Mouse (Mus musculus): ENCODE results near the gene Sccpdh. TPM values are rescaled to one million over a fixed set of nuclear protein-coding genes. Genes with fewer than 3 reads are reported as not detected.
"Not testable (repeated sequence)": the region's sequence is repeated elsewhere in the genome, so short reads cannot be mapped to it uniquely, and the experiment has no call there.

Gene Sccpdh
- polyA plus RNA-seq, 1 experiment from 2014 or later, result 87.5 TPM

DNA sequence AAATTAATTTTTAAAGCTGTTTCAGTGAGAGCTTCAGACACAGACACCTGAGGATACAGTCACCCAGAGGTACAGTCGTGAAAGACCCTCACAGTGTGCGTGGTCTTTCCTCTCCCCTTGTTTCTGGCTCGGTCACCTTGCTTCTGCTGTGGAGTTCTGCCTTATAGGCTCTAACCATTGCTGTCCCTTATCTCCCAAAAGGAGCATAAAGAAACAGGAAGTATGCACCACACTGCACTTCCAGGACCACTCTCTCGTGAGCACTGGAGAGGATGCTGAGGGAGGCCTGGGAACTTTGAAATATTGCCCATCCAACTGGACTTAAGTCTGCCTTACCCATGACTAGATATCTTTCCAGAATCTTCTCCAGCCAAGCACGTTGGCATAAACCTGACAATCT, 42.7 kb downstream of the Sccpdh start:
- 87% methylated on average over 5 of the region's 5 CpGs for WGBS
- no peak for ATAC-seq
- no peaks in the 10 kb centered on the region for H3K4me1 ChIP-seq
- no peak overlapping the region for H3K4me3 ChIP-seq
- no peak overlapping the region for H3K4me2 ChIP-seq
- no peaks in the 10 kb centered on the region for H3K36me3 ChIP-seq (ENCODE audit: poor library complexity, severe bottlenecking)
- no peak overlapping the region for H3K9ac ChIP-seq
- no peak overlapping the region for H3K27ac ChIP-seq
- H3K27me3 ChIP-seq, result no peaks in the 10 kb centered on the region
- peaks cover 6% of the 10 kb centered on the region; the same call in 1 of the 2 replicates for H3K9me3 ChIP-seq (replicated peaks)

DNA sequence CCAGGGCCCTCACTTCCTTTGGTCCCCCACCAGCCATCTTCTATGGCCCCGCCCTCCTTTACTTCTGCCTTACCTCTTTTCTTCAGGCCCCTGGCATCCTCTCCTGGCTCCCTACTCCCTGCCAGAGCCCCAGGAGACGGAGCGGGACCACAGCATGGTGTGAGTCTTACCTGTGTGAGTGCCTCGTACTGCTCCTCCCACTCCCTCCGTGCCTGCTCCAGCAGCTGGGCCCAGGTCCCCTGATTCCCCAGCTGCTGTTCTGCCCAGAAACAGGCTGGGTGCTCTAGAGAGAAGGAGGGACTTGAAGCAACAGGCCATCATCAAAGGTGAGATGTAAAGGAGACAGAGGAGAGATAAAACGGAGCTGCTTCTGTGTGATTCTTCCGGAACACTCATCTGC, 44.6 kb downstream of the Sccpdh start:
- Histone ChIP-seq H3K4me3 (no peak overlapping the region), H3K36me3 (ENCODE audit: poor library complexity, severe bottlenecking) (no peaks in the 10 kb centered on the region), H3K4me2 (no peak overlapping the region), H3K4me1 (no peaks in the 10 kb centered on the region), H3K9ac (no peak overlapping the region), H3K9me3 (replicated peaks) (peaks cover 6% of the 10 kb centered on the region; the same call in 1 of the 2 replicates), H3K27me3 (no peaks in the 10 kb centered on the region), H3K27ac (no peak overlapping the region)
- no peak for ATAC-seq
- WGBS, result 86% methylated on average over 7 of the region's 7 CpGs

GRCm38 (mm10) chr1:179713367-179713766, 45.4 kb downstream of the Sccpdh start:
- H3K36me3 ChIP-seq (ENCODE audit: poor library complexity, severe bottlenecking), result no peaks in the 10 kb centered on the region
- H3K4me2 ChIP-seq, result no peak overlapping the region
- peaks cover 6% of the 10 kb centered on the region; the same call in 1 of the 2 replicates for H3K9me3 ChIP-seq (replicated peaks)
- no peak for ATAC-seq
- no peaks in the 10 kb centered on the region for H3K27me3 ChIP-seq
- H3K9ac ChIP-seq, result no peak overlapping the region
- no peak overlapping the region for H3K27ac ChIP-seq
- H3K4me3 ChIP-seq, result no peak overlapping the region
- WGBS, result 91% methylated on average over 3 of the region's 3 CpGs
- H3K4me1 ChIP-seq, result no peaks in the 10 kb centered on the region

- H3K4me2 ChIP-seq; H3K4me3 ChIP-seq; H3K9ac ChIP-seq; H3K4me1 ChIP-seq; H3K36me3 ChIP-seq (ENCODE audit: poor library complexity, severe bottlenecking); ATAC-seq; H3K9me3 ChIP-seq (replicated peaks); H3K27ac ChIP-seq; H3K27me3 ChIP-seq: not testable (repeated sequence)
- WGBS, result 88% methylated on average over 4 of the region's 4 CpGs
These were observed 47.3 kb downstream of the Sccpdh start for GRCm38 (mm10) chr1:179715289-179715688.

GRCm38 (mm10) chr1:179715786-179716185, 47.8 kb downstream of the Sccpdh start:
- Histone ChIP-seq H3K27me3 (no peaks in the 10 kb centered on the region), H3K4me2 (no peak overlapping the region), H3K4me1 (no peaks in the 10 kb centered on the region), H3K36me3 (ENCODE audit: poor library complexity, severe bottlenecking) (no peaks in the 10 kb centered on the region), H3K9ac (no peak overlapping the region), H3K4me3 (no peak overlapping the region), H3K9me3 (replicated peaks) (peaks cover 6% of the 10 kb centered on the region; the same call in 1 of the 2 replicates), H3K27ac (no peak overlapping the region)
- 94% methylated on average over 4 of the region's 4 CpGs for WGBS
- ATAC-seq, result no peak

DNA sequence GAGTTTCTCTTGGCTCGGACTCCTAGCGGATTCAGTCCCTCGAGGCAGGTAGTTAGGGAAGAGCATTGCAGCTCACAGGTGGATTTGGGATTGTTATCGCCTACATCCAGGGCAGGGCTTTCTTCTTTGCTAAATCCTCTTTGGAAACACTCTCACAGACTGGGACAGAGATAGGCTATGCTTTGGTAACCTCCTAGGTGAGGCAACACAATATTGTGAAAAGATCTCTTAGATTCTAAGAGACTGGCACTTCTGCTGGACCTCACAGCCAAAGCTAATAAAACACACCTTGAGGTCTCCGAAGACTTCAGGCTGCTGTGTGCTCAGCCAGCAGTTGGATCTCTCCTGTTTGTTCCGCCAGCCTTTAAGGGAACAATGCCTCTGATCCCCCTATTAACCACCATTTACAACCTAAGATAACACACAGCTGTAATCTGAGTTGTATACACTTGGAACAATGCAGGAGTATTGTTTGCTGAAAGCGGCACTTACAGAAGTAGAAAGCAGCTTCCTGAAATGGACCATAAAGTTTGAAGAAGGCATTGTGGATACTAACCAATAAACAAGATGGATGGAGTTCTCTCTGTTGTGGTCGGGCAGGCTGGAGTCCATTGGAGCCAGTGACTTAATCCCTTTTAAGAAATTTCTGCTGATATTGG, 54.9 kb downstream of the Sccpdh start:
- no peak overlapping the region for H3K4me2 ChIP-seq
- H3K36me3 ChIP-seq (ENCODE audit: poor library complexity, severe bottlenecking), result no peaks in the 10 kb centered on the region
- no peaks in the 10 kb centered on the region for H3K4me1 ChIP-seq
- H3K9ac ChIP-seq, result no peak overlapping the region
- no peak for ATAC-seq
- H3K4me3 ChIP-seq, result no peak overlapping the region
- no peak overlapping the region for H3K27ac ChIP-seq
- no peaks in the 10 kb centered on the region for H3K27me3 ChIP-seq
- 77% methylated on average over 8 of the region's 8 CpGs for WGBS
- no peaks in the 10 kb centered on the region for H3K9me3 ChIP-seq (replicated peaks)

- H3K27me3 ChIP-seq, result no peaks in the 10 kb centered on the region
- WGBS, result 92% methylated on average over 10 of the region's 10 CpGs
- ATAC-seq, result no peak
- no peaks in the 10 kb centered on the region for H3K36me3 ChIP-seq (ENCODE audit: poor library complexity, severe bottlenecking)
- no peak overlapping the region for H3K4me3 ChIP-seq
- no peaks in the 10 kb centered on the region for H3K4me1 ChIP-seq
- no peaks in the 10 kb centered on the region for H3K9me3 ChIP-seq (replicated peaks)
- no peak overlapping the region for H3K27ac ChIP-seq
- no peak overlapping the region for H3K4me2 ChIP-seq
- no peak overlapping the region for H3K9ac ChIP-seq
These were observed 60.7 kb downstream of the Sccpdh start for GRCm38 (mm10) chr1:179728661-179729060.

GRCm38 (mm10) chr1:179731391-179731790, 63.4 kb downstream of the Sccpdh start:
- Histone ChIP-seq H3K4me1 (no peaks in the 10 kb centered on the region), H3K27ac (no peak overlapping the region), H3K9me3 (replicated peaks) (no peaks in the 10 kb centered on the region), H3K4me2 (no peak overlapping the region), H3K9ac (no peak overlapping the region), H3K4me3 (no peak overlapping the region), H3K27me3 (no peaks in the 10 kb centered on the region), H3K36me3 (ENCODE audit: poor library complexity, severe bottlenecking) (no peaks in the 10 kb centered on the region)
- WGBS, result 98% methylated on average over 3 of the region's 3 CpGs
- ATAC-seq, result no peak

DNA sequence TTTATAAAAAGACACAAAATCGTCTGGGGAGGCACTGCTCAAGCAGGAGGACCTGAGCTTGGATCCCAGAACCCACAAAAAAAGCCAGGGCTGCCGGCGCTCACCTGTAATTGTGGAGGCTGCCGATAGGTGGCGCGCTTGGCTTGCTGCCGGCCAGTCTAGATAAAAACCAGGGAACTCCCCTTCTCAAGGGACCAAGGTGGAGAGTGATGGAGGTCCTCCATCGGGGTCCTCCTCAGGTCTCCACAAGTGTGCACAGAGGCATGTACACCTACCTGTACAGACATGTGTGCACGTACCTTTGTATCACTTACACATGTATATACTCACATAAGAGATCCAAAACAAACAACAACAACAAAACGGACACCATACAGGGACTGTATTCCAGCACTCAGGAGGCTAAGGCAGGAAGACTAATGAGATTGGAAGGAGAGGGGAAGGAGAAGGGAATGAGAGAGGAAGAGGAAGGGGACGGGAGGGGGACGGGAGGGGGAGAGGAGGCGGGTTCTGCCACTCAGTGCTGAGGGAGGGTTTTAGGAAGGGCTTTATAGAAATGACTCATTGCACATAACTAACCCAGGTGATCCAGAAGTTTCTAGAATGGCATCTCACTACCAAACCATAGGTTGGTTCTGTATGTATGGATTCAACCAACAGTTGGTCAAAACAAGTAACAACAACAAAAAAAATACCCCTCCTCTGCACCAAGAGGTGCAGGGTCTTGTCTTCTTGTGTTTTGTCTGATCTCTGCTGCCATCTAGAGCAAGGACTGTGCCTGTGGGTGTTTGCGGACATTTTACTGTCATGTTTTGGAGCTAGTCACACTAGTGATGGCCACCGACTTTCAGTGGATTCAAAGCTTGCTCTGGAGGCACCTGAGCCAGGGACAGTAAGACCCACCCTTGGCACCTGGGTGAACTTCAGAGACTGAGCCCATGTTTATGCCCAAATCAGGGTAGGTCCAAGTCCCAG, 66.8 kb downstream of the Sccpdh start:
- 40% methylated on average over 15 of the region's 15 CpGs for WGBS
- H3K27me3 ChIP-seq, result no peaks in the 10 kb centered on the region
- no peak overlapping the region for H3K9ac ChIP-seq
- no peak overlapping the region for H3K4me3 ChIP-seq
- H3K36me3 ChIP-seq (ENCODE audit: poor library complexity, severe bottlenecking), result no peaks in the 10 kb centered on the region
- no peak overlapping the region for H3K27ac ChIP-seq
- H3K4me1 ChIP-seq, result no peaks in the 10 kb centered on the region
- no peak for ATAC-seq
- no peaks in the 10 kb centered on the region for H3K9me3 ChIP-seq (replicated peaks)
- H3K4me2 ChIP-seq, result no peak overlapping the region

DNA sequence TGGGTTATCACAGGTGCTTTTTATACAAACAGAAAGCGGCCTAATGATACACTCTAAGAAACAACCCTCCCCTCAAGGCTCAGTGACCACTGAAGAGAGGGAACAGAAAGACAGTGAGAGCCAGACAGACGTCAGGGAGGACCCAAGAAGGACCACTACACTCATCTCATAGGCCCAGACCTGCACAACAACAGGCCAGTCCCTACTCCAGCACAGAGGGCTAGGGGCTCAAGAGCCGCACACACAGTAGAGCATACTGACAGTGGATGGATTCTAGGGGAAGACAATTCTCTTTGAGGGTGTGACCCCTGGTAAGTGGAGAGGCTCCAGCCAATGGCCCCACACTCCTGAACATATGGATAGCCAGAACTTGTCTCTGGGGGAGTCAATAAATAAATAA, 68.5 kb downstream of the Sccpdh start:
- Histone ChIP-seq H3K9me3 (replicated peaks) (no peaks in the 10 kb centered on the region), H3K9ac (no peak overlapping the region), H3K4me3 (no peak overlapping the region), H3K4me2 (no peak overlapping the region), H3K27me3 (no peaks in the 10 kb centered on the region), H3K27ac (no peak overlapping the region), H3K4me1 (no peaks in the 10 kb centered on the region), H3K36me3 (ENCODE audit: poor library complexity, severe bottlenecking) (no peaks in the 10 kb centered on the region)
- no peak for ATAC-seq
- 78% methylated on average over 3 of the region's 3 CpGs for WGBS
